Mouse (Mus musculus) midbrain, embryonic 11.5 days (tissue): ENCODE measurements around the gene Atl1. TPM values are rescaled to one million over a fixed set of nuclear protein-coding genes. Genes with fewer than 3 reads are reported as not detected.

Experiments
- ATAC-seq: fragments of 200-750 bp; cut with Nextera tagmentation; 2 replicates; pipeline ENCODE4 v1.8.0; 2017; ENCODE audit warnings: moderate TSS enrichment, moderate library complexity; ENCODE audit not compliant: low FRiP score
- DNase-seq: peaks from one replicate; pipeline ENCODE4 v3.0.0; 2015; ENCODE audit warnings: low spot score; ENCODE audit errors: missing footprints
- H3K27ac ChIP-seq: fragments of 300-500 bp; sonication (generic); 2 replicates; pipeline ENCODE4 v1.5.1; 2014; ENCODE audit warnings: low read depth, low read length
- H3K27me3 ChIP-seq: fragments of 300-500 bp; sonication (generic); 2 replicates; pipeline ENCODE4 v1.6.1; 2014; ENCODE audit warnings: mild to moderate bottlenecking, low read length, moderate library complexity, mixed read lengths; ENCODE audit not compliant: control insufficient read depth, insufficient read depth
- H3K36me3 ChIP-seq: fragments of 300-500 bp; sonication (generic); 2 replicates; pipeline ENCODE4 v1.6.1; 2014; ENCODE audit warnings: mild to moderate bottlenecking, low read length, moderate library complexity, mixed read lengths; ENCODE audit not compliant: control insufficient read depth, insufficient read depth
- H3K4me1 ChIP-seq: fragments of 300-500 bp; sonication (generic); 2 replicates; pipeline ENCODE4 v1.6.1; 2014; ENCODE audit warnings: low read length; ENCODE audit not compliant: control insufficient read depth, insufficient read depth
- H3K4me2 ChIP-seq: fragments of 300-500 bp; sonication (generic); 2 replicates; pipeline ENCODE4 v1.6.1; 2014; ENCODE audit warnings: mild to moderate bottlenecking, moderate library complexity
- H3K4me3 ChIP-seq: fragments of 300-500 bp; sonication (generic); 2 replicates; pipeline ENCODE4 v1.5.1; 2014; ENCODE audit warnings: low read depth, low read length
- H3K9ac ChIP-seq: fragments of 300-500 bp; sonication (generic); 2 replicates; pipeline ENCODE4 v1.6.1; 2014; ENCODE audit warnings: low read length
- H3K9me3 ChIP-seq: fragments of 300-500 bp; sonication (generic); 2 replicates; pipeline ENCODE4 v1.6.1; 2016; ENCODE audit warnings: low read length; ENCODE audit not compliant: control insufficient read depth
- WGBS: fragments of 180-500 bp; shearing (Covaris S2); extraction: QIAGEN DNeasy Blood & Tissue Kit; methylation state at CpG from one replicate; pipeline ENCODE4 v1.1.7; 2014; 5-methylcytosine and 5-hydroxymethylcytosine counted together
- polyA plus RNA-seq: library from polyadenylated mRNA; unstranded; fragments of >200 nt; fragmentation: Nextera tagmentation; extraction: Ambion mirVana; gene quantifications from 2 replicates; pipeline ENCODE4 v1.2.1, GENCODE M21; 2014

Atl1 gene
- 57.4 and 63.1 TPM in 2 replicates for polyA plus RNA-seq

DNA sequence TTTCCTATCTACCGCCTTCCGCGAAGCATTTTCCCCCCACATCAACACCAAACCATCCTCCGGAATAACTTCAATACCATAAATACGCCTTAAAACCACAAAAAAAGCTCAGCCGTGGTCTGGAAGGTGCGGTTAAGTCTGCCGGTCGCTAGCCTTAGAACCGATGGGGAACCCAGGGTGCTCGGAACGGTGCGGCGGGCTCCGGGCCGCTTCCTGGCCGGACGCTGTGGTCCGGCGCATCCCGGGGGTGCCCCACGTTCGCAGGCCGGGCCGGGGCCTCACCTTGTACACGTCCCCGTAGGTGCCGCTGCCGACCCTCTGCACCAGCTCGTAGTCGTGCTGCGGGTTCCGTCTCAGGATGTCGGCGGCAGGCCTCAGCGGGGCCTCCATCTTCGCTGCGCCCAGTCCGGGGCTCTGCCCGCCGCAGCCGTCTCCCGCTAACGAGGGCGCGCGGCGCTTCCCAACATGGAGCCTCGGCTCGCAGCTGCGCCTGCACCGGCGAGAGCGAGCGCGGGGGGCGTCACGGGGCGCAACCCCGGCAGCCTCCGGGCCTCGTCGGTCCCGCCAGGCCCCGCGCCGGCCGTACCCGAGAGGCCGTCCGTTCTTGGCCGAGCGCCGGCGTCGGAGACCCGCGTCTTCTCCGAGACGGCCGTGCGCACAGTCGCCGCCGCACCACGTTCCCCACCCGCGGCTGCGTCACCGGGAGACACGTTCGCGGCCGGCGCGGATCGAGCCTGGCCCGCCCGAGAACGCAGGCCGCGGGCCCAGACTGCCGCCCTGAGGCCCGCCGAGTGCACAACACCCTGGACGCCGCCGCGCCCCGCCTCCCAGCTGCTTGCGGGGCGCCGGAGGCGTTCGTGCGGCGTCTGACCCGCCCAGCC lies at the start of gene Atl1, which contains the start of gene Map4k5:
Gene Atl1, plus strand, starts transcription at position 244 of the 881 bp plus-strand sequence.
Gene Map4k5, minus strand, starts transcription at position 830 of the 881 bp plus-strand sequence.
- Histone ChIP-seq H3K27me3 (no peaks in the 10 kb centered on the region), H3K4me2 (peak within 1 kb of the TSS; percentile 59), H3K36me3 (no peaks in the 10 kb centered on the region), H3K4me3 (peak within 1 kb of the TSS; percentile 89), H3K9ac (peak within 1 kb of the TSS; percentile 96), H3K4me1 (peaks cover 20% of the 10 kb centered on the region), H3K9me3 (no peaks in the 10 kb centered on the region), H3K27ac (peak within 1 kb of the TSS; percentile 82)
- ATAC-seq (peak; percentile 97), DNase-seq (peak; percentile 98)
- under 1% methylated on average over 114 of the region's 118 CpGs for WGBS

DNA sequence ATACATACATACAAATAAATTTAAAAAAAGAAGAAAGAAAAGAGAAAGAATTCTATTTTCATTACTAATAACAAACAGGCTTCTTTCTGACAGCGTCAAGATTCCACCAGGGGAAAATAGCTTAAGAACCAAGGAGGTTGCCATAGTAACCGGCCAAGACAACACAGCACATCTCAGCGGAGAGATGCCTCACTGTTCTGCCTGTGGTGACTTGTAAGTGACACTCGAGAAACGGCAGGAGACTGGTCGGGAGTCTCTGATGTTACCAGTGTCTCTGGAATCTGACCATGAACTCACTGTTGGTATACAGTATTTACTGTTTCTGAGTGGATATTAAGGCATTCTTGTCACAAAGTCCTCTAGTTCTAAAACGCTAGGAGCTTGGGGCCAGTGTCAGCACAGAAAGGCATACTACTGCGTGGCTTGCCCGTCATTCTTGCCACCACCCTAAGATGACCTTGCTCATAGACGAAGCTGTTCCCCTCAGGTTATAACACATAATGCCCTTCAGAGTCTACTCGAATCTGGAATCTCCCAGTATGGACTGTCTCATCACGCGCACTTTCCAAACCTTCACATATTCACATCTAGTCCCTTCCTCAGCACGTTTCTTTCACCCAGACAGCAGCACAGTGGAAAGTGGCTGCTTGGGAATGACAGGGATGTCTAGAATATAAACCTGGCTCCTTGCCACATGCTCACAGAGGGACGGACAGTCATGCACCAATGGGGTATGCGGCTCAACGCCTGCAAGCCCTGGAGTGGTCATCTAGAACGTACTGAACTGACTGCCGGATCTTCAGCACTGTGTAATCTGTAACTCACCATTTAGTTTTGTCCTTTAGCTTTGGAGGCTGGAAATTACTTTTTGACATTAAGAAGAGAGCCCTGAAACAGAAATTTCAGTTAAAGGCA lies 48.6 kb upstream of the Atl1 start:
- Histone ChIP-seq H3K27ac (no peak overlapping the region), H3K4me2 (no peak overlapping the region), H3K36me3 (no peaks in the 10 kb centered on the region), H3K9me3 (no peaks in the 10 kb centered on the region), H3K27me3 (no peaks in the 10 kb centered on the region), H3K9ac (no peak overlapping the region), H3K4me1 (peaks cover 4% of the 10 kb centered on the region), H3K4me3 (no peak overlapping the region)
- WGBS = 63% methylated on average over 19 of the region's 19 CpGs
- peak; percentile 88 for DNase-seq
- peak; percentile 73; the same call in 1 of the 2 replicates for ATAC-seq

DNA sequence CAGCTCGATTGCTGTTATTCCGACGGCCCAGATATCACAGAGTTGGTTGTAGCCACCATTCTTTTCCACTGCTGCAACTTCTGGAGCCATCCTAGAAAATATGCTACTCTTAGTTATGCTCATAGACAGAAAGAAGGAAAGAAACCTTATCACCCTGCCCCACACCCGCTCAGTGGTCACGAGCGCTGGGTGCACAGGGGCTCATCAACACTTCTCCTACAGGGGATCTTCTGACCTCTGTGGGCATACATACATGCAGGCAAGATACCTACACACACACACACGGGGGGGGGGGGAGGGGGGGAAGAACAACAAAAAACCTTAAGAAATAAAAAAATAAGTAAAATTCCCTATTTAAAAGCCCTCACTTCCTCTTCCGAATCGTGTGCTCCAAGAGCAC lies 46.7 kb upstream of the Atl1 start:
- WGBS = 96% methylated on average over 8 of the region's 9 CpGs
- H3K27me3 ChIP-seq = no peaks in the 10 kb centered on the region
- no peaks in the 10 kb centered on the region for H3K9me3 ChIP-seq
- no peaks in the 10 kb centered on the region for H3K36me3 ChIP-seq
- no peak overlapping the region for H3K9ac ChIP-seq
- no peak overlapping the region for H3K27ac ChIP-seq
- no peak overlapping the region for H3K4me3 ChIP-seq
- H3K4me2 ChIP-seq = no peak overlapping the region
- DNase-seq = no peak
- H3K4me1 ChIP-seq = peaks cover 4% of the 10 kb centered on the region
- ATAC-seq = no peak

DNA sequence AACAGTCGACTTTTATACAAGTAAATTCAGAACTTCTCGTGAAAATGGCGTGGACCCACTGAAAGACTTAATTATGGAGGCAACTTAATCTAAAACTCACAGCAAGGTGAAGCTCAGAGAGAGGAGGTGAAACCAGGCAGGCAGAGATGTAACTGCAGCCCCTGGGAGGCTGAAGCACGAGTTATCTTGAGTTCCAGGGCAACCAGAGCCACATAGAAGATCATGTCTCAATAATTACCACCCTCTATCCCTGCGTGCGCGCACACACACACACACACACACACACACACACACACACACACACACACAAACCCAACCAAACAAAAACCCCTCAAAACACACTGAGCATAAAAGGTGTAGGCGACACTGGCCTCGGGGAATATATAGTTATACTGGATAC lies 45.9 kb upstream of the Atl1 start:
- Histone ChIP-seq H3K4me2 (no peak overlapping the region), H3K9ac (no peak overlapping the region), H3K27me3 (no peaks in the 10 kb centered on the region), H3K4me1 (peaks cover 4% of the 10 kb centered on the region), H3K27ac (no peak overlapping the region), H3K9me3 (no peaks in the 10 kb centered on the region), H3K36me3 (no peaks in the 10 kb centered on the region), H3K4me3 (no peak overlapping the region)
- DNase-seq = no peak
- ATAC-seq = no peak
- 91% methylated on average over 9 of the region's 9 CpGs for WGBS

DNA sequence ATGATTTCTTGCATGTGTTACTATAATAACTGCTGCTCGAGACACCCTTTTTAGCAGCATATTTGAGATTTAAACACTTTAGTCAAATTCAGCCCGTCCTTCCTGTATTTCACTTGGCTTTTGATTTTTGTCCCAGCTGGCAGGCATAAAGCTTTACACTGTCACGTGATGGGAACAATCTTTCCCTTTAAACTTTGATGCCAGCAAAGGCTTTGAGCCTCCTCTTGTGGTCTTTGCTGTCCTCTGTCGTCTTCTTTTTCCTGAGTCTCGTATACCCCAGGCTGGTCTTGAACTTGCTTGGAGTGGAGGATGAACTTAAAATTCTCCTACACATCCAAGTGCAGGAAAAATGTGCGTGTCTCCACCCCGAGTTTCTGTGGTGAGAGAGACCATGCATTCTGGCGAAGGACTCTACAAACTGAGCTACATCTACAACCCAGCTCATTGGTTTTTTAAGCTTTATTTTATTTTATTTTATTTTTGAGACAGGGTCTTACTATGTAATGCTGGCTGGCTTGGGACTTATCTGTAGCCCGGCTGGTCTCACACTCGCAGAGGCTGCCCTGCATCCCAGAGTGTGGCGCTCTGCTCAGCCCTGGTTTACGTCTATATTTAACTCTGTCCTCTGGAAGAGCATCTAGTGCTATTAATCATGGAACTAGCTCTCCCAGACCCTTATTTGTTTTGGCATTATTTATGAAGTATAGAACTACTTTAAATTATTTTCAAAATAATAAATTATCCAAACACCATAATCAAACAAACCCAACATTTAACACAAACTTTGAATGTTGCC lies 44.1 kb upstream of the Atl1 start:
- ATAC-seq (no peak), DNase-seq (no peak)
- H3K9ac ChIP-seq = no peak overlapping the region
- no peak overlapping the region for H3K4me3 ChIP-seq
- WGBS = 89% methylated on average over 12 of the region's 12 CpGs
- peaks cover 4% of the 10 kb centered on the region for H3K4me1 ChIP-seq
- no peaks in the 10 kb centered on the region for H3K9me3 ChIP-seq
- no peaks in the 10 kb centered on the region for H3K36me3 ChIP-seq
- H3K4me2 ChIP-seq = no peak overlapping the region
- no peaks in the 10 kb centered on the region for H3K27me3 ChIP-seq
- no peak overlapping the region for H3K27ac ChIP-seq

DNA sequence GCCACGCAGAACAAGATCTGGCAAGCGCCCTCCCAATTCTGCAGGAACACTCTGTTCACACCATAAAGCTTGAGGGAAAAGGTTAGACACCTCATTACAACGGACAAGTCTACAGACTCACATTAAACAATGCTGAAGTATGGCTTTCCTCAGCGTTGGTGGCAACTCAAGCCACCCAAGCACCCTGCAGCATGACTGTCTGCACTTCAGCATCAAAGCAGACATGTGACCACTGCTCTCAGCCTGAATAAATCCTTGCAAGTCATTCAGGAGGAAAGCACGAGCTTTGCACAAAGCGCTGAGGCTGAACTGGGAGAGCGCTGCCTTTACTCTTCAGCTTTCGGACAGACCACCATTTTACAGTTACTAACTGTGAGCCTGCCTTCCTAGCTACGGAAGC lies 40.1 kb upstream of the Atl1 start:
- no peaks in the 10 kb centered on the region for H3K36me3 ChIP-seq
- WGBS = 80% methylated on average over 9 of the region's 9 CpGs
- no peak for ATAC-seq

DNA sequence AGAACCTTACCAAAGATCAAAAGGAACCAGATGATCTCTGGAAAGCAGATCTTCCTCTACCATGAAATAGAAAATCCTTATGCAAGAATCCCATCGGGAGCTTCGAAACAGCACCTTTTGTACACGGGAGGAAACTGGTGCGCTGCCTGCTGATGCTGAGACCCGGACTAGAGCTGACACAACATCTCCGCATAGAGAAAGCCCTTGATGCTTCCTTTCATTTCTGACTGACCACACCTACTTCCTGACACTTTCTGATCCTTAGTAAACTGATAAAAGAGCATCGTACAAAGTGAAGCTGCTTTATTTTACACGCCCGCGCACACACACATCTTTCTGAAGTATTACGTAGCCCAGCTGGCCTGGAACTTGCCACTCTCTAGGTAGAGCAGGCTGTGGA lies 39.0 kb upstream of the Atl1 start:
- no peak overlapping the region for H3K4me3 ChIP-seq
- H3K4me1 ChIP-seq = no peaks in the 10 kb centered on the region
- no peaks in the 10 kb centered on the region for H3K27me3 ChIP-seq
- no peak for DNase-seq
- H3K27ac ChIP-seq = no peak overlapping the region
- no peak for ATAC-seq
- H3K9ac ChIP-seq = no peak overlapping the region
- no peaks in the 10 kb centered on the region for H3K9me3 ChIP-seq
- H3K36me3 ChIP-seq = no peaks in the 10 kb centered on the region
- no peak overlapping the region for H3K4me2 ChIP-seq
- WGBS = 89% methylated on average over 11 of the region's 11 CpGs

More for the DNA sequence above, 40.1 kb upstream of the Atl1 start:
- H3K27ac ChIP-seq = no peak overlapping the region
- no peaks in the 10 kb centered on the region for H3K9me3 ChIP-seq
- no peaks in the 10 kb centered on the region for H3K4me1 ChIP-seq
- H3K4me2 ChIP-seq = no peak overlapping the region
- no peaks in the 10 kb centered on the region for H3K27me3 ChIP-seq
- no peak for DNase-seq
- H3K9ac ChIP-seq = no peak overlapping the region
- no peak overlapping the region for H3K4me3 ChIP-seq

DNA sequence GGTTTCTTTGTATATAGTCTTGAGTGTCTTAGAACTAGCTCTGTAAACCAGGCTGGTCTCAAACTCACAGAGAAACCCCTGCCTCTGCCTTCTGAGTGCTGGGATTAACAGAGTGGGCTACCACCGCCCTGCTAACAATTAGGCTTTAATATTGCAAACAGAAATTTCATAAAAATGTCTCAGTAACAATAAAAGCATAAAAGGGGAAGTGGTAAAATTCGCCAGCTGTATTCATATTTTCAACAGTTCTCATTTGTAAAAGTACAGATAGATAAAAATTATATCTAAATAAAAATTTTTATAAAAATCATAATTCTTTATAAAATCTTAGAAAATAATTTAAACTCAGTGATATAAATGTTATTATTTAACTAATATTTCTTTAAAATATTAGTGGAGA lies 38.5 kb upstream of the Atl1 start:
- no peaks in the 10 kb centered on the region for H3K9me3 ChIP-seq
- H3K27ac ChIP-seq = no peak overlapping the region
- ATAC-seq = no peak
- H3K4me3 ChIP-seq = no peak overlapping the region
- H3K27me3 ChIP-seq = no peaks in the 10 kb centered on the region
- H3K36me3 ChIP-seq = no peaks in the 10 kb centered on the region
- H3K4me2 ChIP-seq = no peak overlapping the region
- H3K4me1 ChIP-seq = no peaks in the 10 kb centered on the region
- WGBS = 86% methylated on average over 2 of the region's 2 CpGs
- no peak overlapping the region for H3K9ac ChIP-seq
- DNase-seq = no peak
